Mouse (Mus musculus): ENCODE data around the gene Epb41l4b.

- TF ChIP-seq CTCF (IDR thresholded peaks at IDR 0.05; ENCODE audit: low read depth) (no peak), EP300 (IDR thresholded peaks at IDR 0.05; ENCODE audit: low read depth) (no peak)
Observed at GRCm38 (mm10) chr4:57085750-57086400, 57.4 kb downstream of the Epb41l4b start.
